Comparison of ENCODE assay signal across 10 mouse cellular contexts in genomic region chr1:132468926-132469325, GRCm38 (mm10). TPM values are rescaled to one million over a fixed set of nuclear protein-coding genes. Genes with fewer than 3 reads are reported as not detected.
DNase-seq lines count a peak whose midpoint lies in the region; ATAC-seq and TF ChIP-seq lines count a peak whose summit lies in the region.
"Had no signal": no experiment of that assay in that cellular context is flagged by ENCODE, and none has a peak within 500 bp of the region (broad histone marks: within the 10 kb centered on the region; RNA-seq: fewer than 3 reads in every experiment).

No protein-coding gene starts in this region.

- no peak for TF ChIP-seq CTCF in ES-Bruce4 (IDR thresholded peaks at IDR 0.05; ENCODE audit: low read depth, low read length)

- H3K27me3 ChIP-seq in intestine, embryonic 14.5 days (replicated peaks; ENCODE audit: control insufficient read depth, insufficient read depth, low read length), result no peaks in the 10 kb centered on the region
- no peaks in the 10 kb centered on the region for H3K27me3 ChIP-seq in intestine, embryonic 15.5 days (replicated peaks)
- H3K27me3 ChIP-seq in ES-Bruce4 (ENCODE audit: control insufficient read depth, insufficient read depth, low read length, poor library complexity, severe bottlenecking), result no peaks in the 10 kb centered on the region
- H3K27me3 ChIP-seq: megakaryocyte, embryonic 14.5 days had no signal

- peak; percentile 48 for DNase-seq in intestine, embryonic 14.5 days (ENCODE audit: low spot score)
- DNase-seq in MN1 (ENCODE audit: low spot score), result peak; percentile 43
- peak; percentile 17 for DNase-seq in brain, adult 2 months (ENCODE audit: low read depth, low spot score)
- no peak for DNase-seq in thymus, postnatal 36 days
- DNase-seq in left cerebral cortex, adult 11 months (ENCODE audit: low spot score), result no peak
- DNase-seq: liver; thymus, adult 2 months had no signal

- ATAC-seq in intestine, embryonic 14.5 days (replicated peaks; ENCODE audit: low FRiP score, low TSS enrichment, low read depth), result no peak
- no peak for ATAC-seq in intestine, embryonic 15.5 days

- no peaks in the 10 kb centered on the region for H3K9me3 ChIP-seq in intestine, embryonic 14.5 days (ENCODE audit: control insufficient read depth, low read length)
- H3K9me3 ChIP-seq in intestine, embryonic 15.5 days, result no peaks in the 10 kb centered on the region
- H3K9me3 ChIP-seq in ES-Bruce4 (replicated peaks; ENCODE audit: control insufficient read depth, insufficient read depth, low read length, poor library complexity, severe bottlenecking), result no peaks in the 10 kb centered on the region
- H3K9me3 ChIP-seq: megakaryocyte, embryonic 14.5 days had no signal

- no peak for TF ChIP-seq POLR2A in ES-Bruce4 (IDR thresholded peaks at IDR 0.05; ENCODE audit: insufficient read depth, low read length)

- TF ChIP-seq EP300 in ES-Bruce4 (IDR thresholded peaks at IDR 0.05; ENCODE audit: insufficient read depth, low read depth, low read length), result no peak

- H3K36me3 ChIP-seq in intestine, embryonic 14.5 days (ENCODE audit: control insufficient read depth, insufficient read depth, low read length), result peaks cover 25% of the 10 kb centered on the region
- peaks cover 7% of the 10 kb centered on the region; the same call in 1 of the 2 replicates for H3K36me3 ChIP-seq in intestine, embryonic 15.5 days
- no peaks in the 10 kb centered on the region for H3K36me3 ChIP-seq in ES-Bruce4 (ENCODE audit: control insufficient read depth, insufficient read depth, low read length, poor library complexity, severe bottlenecking)

- no peak overlapping the region for H3K4me3 ChIP-seq in intestine, embryonic 14.5 days (ENCODE audit: low read depth, low read length)
- H3K4me3 ChIP-seq in intestine, embryonic 15.5 days (replicated peaks), result no peak overlapping the region
- H3K4me3 ChIP-seq in ES-Bruce4 (ENCODE audit: low read depth, low read length), result no peak overlapping the region
- H3K4me3 ChIP-seq: megakaryocyte, embryonic 14.5 days had no signal

- no peak overlapping the region for H3K9ac ChIP-seq in intestine, embryonic 14.5 days (ENCODE audit: low read length)
- no peak overlapping the region for H3K9ac ChIP-seq in intestine, embryonic 15.5 days
- no peak overlapping the region for H3K9ac ChIP-seq in ES-Bruce4 (ENCODE audit: low read depth, poor library complexity, severe bottlenecking)

- H3K4me2 ChIP-seq in intestine, embryonic 14.5 days (ENCODE audit: low read length), result no peak overlapping the region
- H3K4me2 ChIP-seq in intestine, embryonic 15.5 days (replicated peaks), result no peak overlapping the region

- peaks cover 5% of the 10 kb centered on the region; the same call in 1 of the 2 replicates for H3K4me1 ChIP-seq in intestine, embryonic 14.5 days (replicated peaks; ENCODE audit: control insufficient read depth, insufficient read depth, low read length)
- 0 out of 2 replicates have a peak, but pooled peaks cover 5% of the 10 kb centered on the region for H3K4me1 ChIP-seq in intestine, embryonic 15.5 days (replicated peaks)
- H3K4me1 ChIP-seq in ES-Bruce4 (ENCODE audit: control insufficient read depth, insufficient read depth, low read length), result peaks cover 6% of the 10 kb centered on the region

- no peak overlapping the region for H3K27ac ChIP-seq in intestine, embryonic 14.5 days (ENCODE audit: low read depth)
- H3K27ac ChIP-seq in intestine, embryonic 15.5 days, result no peak overlapping the region
- peak overlapping the region; percentile 14; the same call in 1 of the 2 replicates for H3K27ac ChIP-seq in ES-Bruce4 (ENCODE audit: insufficient read depth, low read length)

RNA-seq across cellular contexts. Expression of gene Rbbp5, which starts 8.2 kb away (rescaled TPM):
- polyA plus RNA-seq in intestine, embryonic 14.5 days (2014; fragmentation: Nextera tagmentation; extraction: Ambion mirVana), result 40.3 and 44.2 TPM in 2 replicates
- polyA plus RNA-seq in intestine, embryonic 15.5 days (2015; fragmentation: Nextera tagmentation; extraction: Ambion mirVana), result 36.0 and 38.7 TPM in 2 replicates
- polyA plus RNA-seq in ES-Bruce4 (2011; ENCODE audit: insufficient read depth, insufficient read length, low read depth, missing spikeins), result 72.9 and 85.4 TPM in 2 replicates

RNA-seq across cellular contexts. Expression of gene Tmem81, which starts 37.1 kb away (rescaled TPM):
- polyA plus RNA-seq in intestine, embryonic 14.5 days (2014; fragmentation: Nextera tagmentation; extraction: Ambion mirVana), result 1.6 and 2.1 TPM in 2 replicates
- polyA plus RNA-seq in intestine, embryonic 15.5 days (2015; fragmentation: Nextera tagmentation; extraction: Ambion mirVana), result 1.8 and 2.0 TPM in 2 replicates
- polyA plus RNA-seq in ES-Bruce4 (2011; ENCODE audit: insufficient read depth, insufficient read length, low read depth, missing spikeins), result 8.6 and 10.1 TPM in 2 replicates

RNA-seq across cellular contexts. Expression of gene Dstyk, which starts 51.6 kb away (rescaled TPM):
- 11.4 and 13.1 TPM in 2 replicates for polyA plus RNA-seq in intestine, embryonic 14.5 days (2014; fragmentation: Nextera tagmentation; extraction: Ambion mirVana)
- polyA plus RNA-seq in intestine, embryonic 15.5 days (2015; fragmentation: Nextera tagmentation; extraction: Ambion mirVana), result 8.9 and 9.0 TPM in 2 replicates
- polyA plus RNA-seq in ES-Bruce4 (2011; ENCODE audit: insufficient read depth, insufficient read length, low read depth, missing spikeins), result 19.9 and 22.5 TPM in 2 replicates

Comparison
In these comparisons a context has a peak if more than half of its experiments do, and no peak if none do; other contexts are left out.
1. DNase-seq: peak in intestine, embryonic 14.5 days (single experiment), MN1 (single experiment) and brain, adult 2 months (single experiment); none in thymus, postnatal 36 days (0 of 2) and left cerebral cortex, adult 11 months (single experiment).